Mouse (Mus musculus) forebrain, postnatal 0 days (tissue): ENCODE data around the gene Ccdc188. TPM values are rescaled to one million over a fixed set of nuclear protein-coding genes. Genes with fewer than 3 reads are reported as not detected.
A peak's percentile ranks its signal among the peaks of the same experiment; 100 is the strongest.

Experiments used
- ATAC-seq: fragments of 200-750 bp; cut with Nextera tagmentation; 2 replicates; pipeline ENCODE4 v1.8.0; 2017; ENCODE audit warnings: mild to moderate bottlenecking, moderate library complexity
- DNase-seq: peaks from one replicate; pipeline ENCODE4 v3.0.0-alpha.2; 2015
- H3K27ac ChIP-seq: fragments of 300-500 bp; sonication (generic); 2 replicates; pipeline ENCODE4 v1.5.1; 2014; ENCODE audit warnings: low read depth, mild to moderate bottlenecking, antibody characterized with exemption, low read length, moderate library complexity, mixed read lengths
- H3K27me3 ChIP-seq: fragments of 300-500 bp; sonication (generic); 2 replicates; pipeline ENCODE4 v1.6.1; 2014; ENCODE audit warnings: mild to moderate bottlenecking, low read length, mixed read lengths; ENCODE audit not compliant: insufficient read depth
- H3K36me3 ChIP-seq: fragments of 300-500 bp; sonication (generic); 2 replicates; pipeline ENCODE4 v1.6.1; 2014; ENCODE audit warnings: mild to moderate bottlenecking, moderate library complexity; ENCODE audit not compliant: insufficient read depth
- H3K4me1 ChIP-seq: fragments of 300-500 bp; sonication (generic); 2 replicates; pipeline ENCODE4 v1.6.1; 2014; ENCODE audit warnings: antibody characterized with exemption; ENCODE audit not compliant: insufficient read depth
- H3K4me2 ChIP-seq: fragments of 300-500 bp; sonication (generic); 2 replicates; pipeline ENCODE4 v1.6.1; 2014; ENCODE audit warnings: low read depth, mild to moderate bottlenecking, moderate library complexity
- H3K4me3 ChIP-seq: fragments of 300-500 bp; sonication (generic); 2 replicates; pipeline ENCODE4 v1.5.1; 2014; ENCODE audit warnings: low read depth, low read length, mixed read lengths
- H3K9ac ChIP-seq: fragments of 300-500 bp; sonication (generic); 2 replicates; pipeline ENCODE4 v1.6.1; 2014; ENCODE audit warnings: mild to moderate bottlenecking
- H3K9me3 ChIP-seq: fragments of 300-500 bp; sonication (generic); 2 replicates; pipeline ENCODE4 v1.6.1; 2016; ENCODE audit warnings: low read length
- CTCF ChIP-seq: sonication (generic); IDR thresholded peaks from 2 replicates; pipeline ENCODE4 v1.5.1; 2016; ENCODE audit warnings: antibody characterized with exemption, control low read depth, low read depth
- WGBS: fragments of 180-500 bp; shearing (Covaris S2); extraction: QIAGEN DNeasy Blood & Tissue Kit; methylation state at CpG from one replicate; pipeline ENCODE4 v1.1.7; 2014; 5-methylcytosine and 5-hydroxymethylcytosine counted together
- polyA plus RNA-seq: library from polyadenylated mRNA; unstranded; fragments of >200 nt; fragmentation: Nextera tagmentation; extraction: Ambion mirVana; gene quantifications from 2 replicates; pipeline ENCODE4 v1.2.1, GENCODE M21; 2015
- total RNA-seq: library from RNA; depleted of rRNA; stranded (reverse); fragments of >200 nt; gene quantifications from 2 replicates; pipeline ENCODE4 v1.2.3, GENCODE M21; 2014

Gene Ccdc188
- total and polyA plus RNA-seq, 2 experiments from 2014 or later: 0.11 TPM; not detected in 1

DNA sequence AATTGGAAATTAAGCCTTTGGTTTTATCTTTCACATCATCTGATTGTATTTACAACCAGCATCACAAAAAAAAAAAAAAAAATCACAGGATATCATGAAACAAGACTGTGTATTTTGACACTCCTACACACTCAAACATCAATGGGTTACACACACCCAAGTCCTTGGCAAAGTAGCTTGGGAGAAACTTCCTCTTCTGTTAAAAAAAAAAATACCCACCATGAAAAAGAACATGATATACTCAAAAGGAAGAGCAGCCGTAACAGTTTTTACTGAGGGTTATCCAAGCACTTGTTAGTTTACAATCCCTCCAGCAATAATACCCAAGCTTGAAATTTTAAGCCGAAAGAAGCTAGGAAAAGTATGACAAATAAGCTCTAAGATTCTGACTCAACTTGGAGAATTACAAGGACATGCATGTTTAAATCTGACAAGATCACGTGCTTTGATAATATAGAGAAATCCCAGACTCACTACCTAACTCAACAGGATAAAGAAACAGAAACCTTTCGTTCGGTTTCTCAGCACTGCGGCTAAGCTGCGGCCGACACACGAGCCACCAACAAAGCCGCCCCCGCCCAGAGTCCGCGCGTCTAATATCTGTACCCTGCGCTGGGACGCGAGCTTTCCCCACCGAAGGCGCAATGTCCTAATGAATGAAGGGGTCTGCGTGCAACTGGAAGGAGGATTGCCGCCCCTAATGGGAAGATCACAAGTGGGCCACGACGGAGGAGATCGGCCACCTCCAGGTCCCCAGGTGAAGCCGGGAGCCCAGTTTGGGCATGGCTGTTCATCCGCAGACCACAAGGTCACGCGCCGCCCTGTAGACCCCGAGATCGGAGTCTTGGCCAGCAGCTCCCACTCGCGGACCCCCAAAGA lies 30.1 kb downstream of the Ccdc188 start:
- DNase-seq: peak; percentile 27
- Histone ChIP-seq H3K4me2 (peak overlapping the region; percentile 92), H3K4me1 (peaks cover 18% of the 10 kb centered on the region), H3K27me3 (no peaks in the 10 kb centered on the region), H3K9ac (peak overlapping the region; percentile 87), H3K4me3 (peak overlapping the region; percentile 89), H3K9me3 (no peaks in the 10 kb centered on the region), H3K27ac (peak overlapping the region; percentile 87), H3K36me3 (peaks cover 59% of the 10 kb centered on the region)
- no peak for TF ChIP-seq CTCF
- WGBS: 2% methylated on average over 33 of the region's 33 CpGs
- no peak for ATAC-seq

DNA sequence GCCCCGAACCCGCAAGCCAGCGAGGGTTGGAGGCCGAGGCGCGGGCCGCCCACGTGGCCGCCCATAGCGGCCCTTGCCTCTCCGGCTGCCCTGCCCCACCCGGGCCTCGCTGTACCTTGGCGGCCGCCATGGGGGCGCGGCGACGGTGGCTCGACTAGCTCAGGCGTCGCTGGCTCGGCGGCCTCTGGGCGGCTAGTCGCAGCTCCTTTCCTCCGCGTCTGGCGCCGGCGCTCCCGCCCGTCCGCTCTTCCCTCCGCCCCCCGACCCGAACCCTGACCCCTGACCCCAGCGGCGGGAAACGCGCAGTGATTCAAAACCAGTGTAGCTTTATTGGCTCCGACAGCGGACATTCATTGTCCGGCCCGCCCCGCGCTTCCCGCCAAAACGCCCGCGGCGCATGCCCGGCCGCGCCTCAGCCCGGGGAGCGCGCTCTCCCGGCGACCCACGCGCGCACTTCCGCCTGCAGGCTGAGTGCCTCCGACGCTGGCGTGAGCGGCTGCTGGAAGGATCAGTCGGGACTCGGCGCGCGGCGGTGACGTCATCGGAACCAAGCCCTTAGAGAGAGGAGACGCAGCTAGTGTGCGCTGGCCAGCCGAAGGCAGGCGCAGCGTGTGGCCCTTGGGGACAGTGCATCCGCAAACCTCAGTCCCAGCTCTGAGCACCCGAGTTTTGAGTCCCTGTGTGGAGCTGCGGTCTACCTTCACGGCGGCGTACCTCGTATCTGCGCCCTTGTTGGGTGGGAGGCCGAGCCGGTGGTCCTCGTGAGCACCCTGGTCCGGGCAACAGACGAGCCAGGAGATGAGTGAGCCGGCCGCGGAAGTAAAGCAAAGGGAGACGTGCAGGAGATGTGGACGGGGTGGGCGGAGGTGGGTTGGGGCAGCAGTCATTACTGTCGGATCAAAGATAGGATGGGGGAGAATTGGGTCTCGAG lies 31.0 kb downstream of the Ccdc188 start, which contains the start of the genes Trmt2a and Ranbp1:
Trmt2a (plus strand) TSS at position 247 of the 931 bp plus-strand sequence.
Ranbp1 (minus strand) TSS at position 300 of the 931 bp plus-strand sequence.
- H3K27me3 ChIP-seq: no peaks in the 10 kb centered on the region
- H3K4me2 ChIP-seq: peak within 1 kb of the TSS; percentile 92
- ATAC-seq (peak; percentile 97), DNase-seq (peak; percentile 99)
- peaks cover 59% of the 10 kb centered on the region for H3K36me3 ChIP-seq
- H3K9ac ChIP-seq: peak within 1 kb of the TSS; percentile 87
- no peaks in the 10 kb centered on the region for H3K9me3 ChIP-seq
- peak within 1 kb of the TSS; percentile 87 for H3K27ac ChIP-seq
- peak; percentile 35; the same call in 1 of the 2 replicates for TF ChIP-seq CTCF
- H3K4me1 ChIP-seq: peaks cover 18% of the 10 kb centered on the region
- H3K4me3 ChIP-seq: peak within 1 kb of the TSS; percentile 89
- under 1% methylated on average over 98 of the region's 102 CpGs for WGBS

DNA sequence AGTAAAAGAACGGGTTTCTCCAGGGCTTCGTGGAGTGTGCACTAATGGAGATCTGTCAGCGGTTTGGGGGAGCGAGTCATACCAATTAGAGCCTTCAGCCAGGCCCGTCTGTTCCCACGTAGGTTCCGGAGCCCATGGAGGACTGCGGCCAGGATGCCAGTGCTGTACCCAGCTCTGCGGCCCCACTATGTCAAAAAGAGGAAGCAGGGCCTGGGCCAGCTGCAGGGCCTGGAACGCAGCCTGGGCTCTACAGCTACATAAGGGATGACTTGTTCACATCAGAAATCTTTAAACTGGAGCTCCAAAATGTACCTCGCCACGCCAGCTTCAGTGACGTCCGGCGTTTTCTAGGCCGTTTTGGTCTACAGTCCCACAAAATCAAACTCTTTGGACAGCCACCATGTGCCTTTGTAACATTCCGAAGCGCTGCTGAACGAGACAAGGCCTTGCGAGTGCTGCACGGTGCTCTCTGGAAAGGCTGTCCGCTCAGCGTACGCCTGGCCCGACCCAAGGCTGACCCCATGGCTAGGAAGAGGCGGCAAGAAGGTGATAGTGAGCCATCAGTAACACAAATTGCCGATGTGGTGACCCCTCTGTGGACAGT lies 31.8 kb downstream of the Ccdc188 start:
- no peaks in the 10 kb centered on the region for H3K27me3 ChIP-seq
- H3K4me3 ChIP-seq: peak overlapping the region; percentile 89
- peaks cover 60% of the 10 kb centered on the region for H3K36me3 ChIP-seq
- DNase-seq: no peak
- peak overlapping the region; percentile 87 for H3K9ac ChIP-seq
- no peak for TF ChIP-seq CTCF
- H3K4me1 ChIP-seq: peaks cover 18% of the 10 kb centered on the region
- no peaks in the 10 kb centered on the region for H3K9me3 ChIP-seq
- 7% methylated on average over 27 of the region's 27 CpGs for WGBS
- H3K27ac ChIP-seq: peak overlapping the region; percentile 87
- peak; percentile 19 for ATAC-seq
- peak overlapping the region; percentile 92 for H3K4me2 ChIP-seq

DNA sequence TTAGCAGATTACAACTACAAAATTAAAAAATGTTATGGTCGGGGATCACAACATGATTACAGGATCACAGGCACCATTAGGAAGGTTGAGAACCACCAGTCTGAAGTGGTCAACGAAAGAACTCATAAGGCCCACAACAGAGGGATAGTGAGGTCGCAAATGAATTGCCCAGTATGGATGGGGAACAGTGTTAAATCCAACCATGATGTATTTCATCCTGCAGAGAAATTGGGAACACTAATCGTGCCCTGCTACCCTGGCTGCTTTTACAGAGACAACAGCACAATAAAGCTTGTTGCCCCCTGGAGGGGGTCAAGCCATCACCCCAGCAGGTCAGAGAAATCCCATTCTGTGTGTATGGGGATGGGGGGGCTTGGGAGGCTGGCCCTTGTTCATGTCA lies 32.6 kb downstream of the Ccdc188 start:
- no peak for DNase-seq
- Histone ChIP-seq H3K4me3 (peak overlapping the region; percentile 89; the same call in 1 of the 2 replicates), H3K4me2 (peak overlapping the region; percentile 92), H3K27ac (no peak overlapping the region), H3K9ac (peak overlapping the region; percentile 87), H3K36me3 (peaks cover 58% of the 10 kb centered on the region), H3K9me3 (no peaks in the 10 kb centered on the region), H3K27me3 (no peaks in the 10 kb centered on the region), H3K4me1 (peaks cover 18% of the 10 kb centered on the region)
- 59% methylated on average over 4 of the region's 4 CpGs for whole genome bisulfite sequencing
- TF ChIP-seq CTCF: no peak
- ATAC-seq: no peak

DNA sequence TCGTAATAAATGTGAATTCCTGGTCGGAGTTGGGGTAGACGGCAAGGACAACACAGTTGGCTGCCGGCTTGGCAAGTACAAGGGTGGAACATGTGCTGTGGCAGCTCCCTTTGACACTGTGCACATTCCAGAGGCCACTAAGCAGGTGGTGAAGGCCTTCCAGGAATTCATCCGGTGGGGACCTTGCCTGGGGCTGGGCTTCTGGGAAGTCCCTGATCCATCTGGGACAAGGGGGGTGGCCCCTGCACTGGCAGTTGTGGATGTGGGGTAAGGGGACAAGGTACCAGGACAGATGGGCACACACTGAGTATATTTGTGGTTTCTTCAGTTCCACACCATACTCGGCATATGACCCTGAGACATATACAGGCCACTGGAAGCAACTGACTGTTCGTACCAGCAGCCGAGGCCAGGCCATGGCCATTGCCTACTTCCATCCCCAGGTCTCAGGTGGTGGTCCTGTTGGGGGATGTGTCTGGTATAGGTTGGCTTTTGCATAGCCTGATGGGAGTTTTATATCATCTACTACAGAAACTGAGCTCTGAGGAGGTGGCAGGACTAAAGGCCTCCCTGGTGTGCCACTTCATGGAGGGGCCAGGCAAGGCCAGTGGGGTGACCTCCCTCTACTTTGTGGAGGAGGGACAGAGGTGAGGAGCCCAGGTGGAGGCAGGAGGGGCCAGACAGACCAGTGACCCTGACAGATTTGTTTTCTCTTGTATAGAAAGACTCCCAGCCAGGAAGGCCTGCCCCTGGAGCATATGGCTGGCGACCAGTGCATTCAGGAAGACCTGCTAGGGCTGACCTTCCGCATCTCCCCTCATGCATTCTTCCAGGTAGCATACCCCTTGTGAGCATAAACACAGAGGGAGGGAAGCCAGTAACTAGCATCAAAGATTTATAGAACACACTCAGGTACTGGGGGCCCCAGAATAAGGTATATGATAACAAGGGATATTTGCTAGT lies 33.4 kb downstream of the Ccdc188 start:
- Histone ChIP-seq H3K9me3 (no peaks in the 10 kb centered on the region), H3K4me2 (no peak overlapping the region; the same call in 1 of the 2 replicates), H3K9ac (no peak overlapping the region), H3K27me3 (no peaks in the 10 kb centered on the region), H3K36me3 (peaks cover 56% of the 10 kb centered on the region), H3K27ac (no peak overlapping the region), H3K4me3 (no peak overlapping the region), H3K4me1 (peaks cover 18% of the 10 kb centered on the region)
- DNase-seq (no peak), ATAC-seq (no peak)
- no peak for TF ChIP-seq CTCF
- WGBS: 68% methylated on average over 10 of the region's 10 CpGs
